Mouse (Mus musculus) heart, postnatal 0 days (tissue): Measurements from ENCODE around the gene Pfpl. TPM values are rescaled to one million over a fixed set of nuclear protein-coding genes. Genes with fewer than 3 reads are reported as not detected.

Experiments used
- ATAC-seq: fragments of 200-750 bp; cut with Nextera tagmentation; 2 replicates; pipeline ENCODE4 v1.8.0; 2017; ENCODE audit warnings: low read depth, moderate number of reproducible peaks, moderate library complexity; ENCODE audit not compliant: insufficient read depth
- DNase-seq: peaks from one replicate; pipeline ENCODE4 v3.0.0-alpha.2; 2016; ENCODE audit warnings: low spot score
- H3K27ac ChIP-seq: fragments of 300-500 bp; sonication (generic); 2 replicates; pipeline ENCODE4 v1.5.1; 2014; ENCODE audit warnings: low read depth, mild to moderate bottlenecking
- H3K27me3 ChIP-seq: fragments of 300-500 bp; sonication (generic); 2 replicates; pipeline ENCODE4 v1.6.1; 2014; ENCODE audit warnings: low read length, mixed read lengths; ENCODE audit not compliant: control insufficient read depth, insufficient read depth
- H3K36me3 ChIP-seq: fragments of 300-500 bp; sonication (generic); replicated peaks from 2 replicates; pipeline ENCODE4 v1.6.1; 2014; ENCODE audit warnings: low read length, mixed read lengths; ENCODE audit not compliant: control insufficient read depth, insufficient read depth
- H3K4me1 ChIP-seq: fragments of 300-500 bp; sonication (generic); 2 replicates; pipeline ENCODE4 v1.6.1; 2014; ENCODE audit warnings: antibody characterized with exemption; ENCODE audit not compliant: control insufficient read depth, insufficient read depth
- H3K4me2 ChIP-seq: fragments of 300-500 bp; sonication (generic); 2 replicates; pipeline ENCODE4 v1.6.1; 2014; ENCODE audit warnings: low read depth, mild to moderate bottlenecking, low read length, moderate library complexity
- H3K4me3 ChIP-seq: fragments of 300-500 bp; sonication (generic); 2 replicates; pipeline ENCODE4 v1.5.1; 2014; ENCODE audit warnings: low read depth, low read length
- H3K9ac ChIP-seq: fragments of 300-500 bp; sonication (generic); replicated peaks from 2 replicates; pipeline ENCODE4 v1.6.1; 2014; ENCODE audit warnings: low read depth, low read length, mixed read lengths
- H3K9me3 ChIP-seq: fragments of 300-500 bp; sonication (generic); replicated peaks from 2 replicates; pipeline ENCODE4 v1.6.1; 2016; ENCODE audit warnings: low read length; ENCODE audit not compliant: control insufficient read depth
- CTCF ChIP-seq: IDR thresholded peaks from 2 replicates; pipeline ENCODE4 v1.5.1; 2016; ENCODE audit warnings: antibody characterized with exemption, control low read depth, low read depth
- EP300 ChIP-seq: IDR thresholded peaks from 2 replicates; pipeline ENCODE4 v1.6.1; 2016; ENCODE audit warnings: antibody characterized with exemption, low read depth
- WGBS: fragments of 180-500 bp; shearing (Covaris S2); extraction: QIAGEN DNeasy Blood & Tissue Kit; methylation state at CpG from one replicate; pipeline ENCODE4 v1.1.7; 2014; 5-methylcytosine and 5-hydroxymethylcytosine counted together
- polyA plus RNA-seq: library from polyadenylated mRNA; unstranded; fragments of >200 nt; fragmentation: Nextera tagmentation; extraction: Ambion mirVana; gene quantifications from 2 replicates; pipeline ENCODE4 v1.2.1, GENCODE M21; 2015
- total RNA-seq: library from RNA; depleted of rRNA; stranded (reverse); fragments of >200 nt; gene quantifications from 2 replicates; pipeline ENCODE4 v1.2.3, GENCODE M21; 2014; ENCODE audit warnings: low replicate concordance

Pfpl gene
- total and polyA plus RNA-seq, 2 experiments from 2014 or later = not detected

DNA sequence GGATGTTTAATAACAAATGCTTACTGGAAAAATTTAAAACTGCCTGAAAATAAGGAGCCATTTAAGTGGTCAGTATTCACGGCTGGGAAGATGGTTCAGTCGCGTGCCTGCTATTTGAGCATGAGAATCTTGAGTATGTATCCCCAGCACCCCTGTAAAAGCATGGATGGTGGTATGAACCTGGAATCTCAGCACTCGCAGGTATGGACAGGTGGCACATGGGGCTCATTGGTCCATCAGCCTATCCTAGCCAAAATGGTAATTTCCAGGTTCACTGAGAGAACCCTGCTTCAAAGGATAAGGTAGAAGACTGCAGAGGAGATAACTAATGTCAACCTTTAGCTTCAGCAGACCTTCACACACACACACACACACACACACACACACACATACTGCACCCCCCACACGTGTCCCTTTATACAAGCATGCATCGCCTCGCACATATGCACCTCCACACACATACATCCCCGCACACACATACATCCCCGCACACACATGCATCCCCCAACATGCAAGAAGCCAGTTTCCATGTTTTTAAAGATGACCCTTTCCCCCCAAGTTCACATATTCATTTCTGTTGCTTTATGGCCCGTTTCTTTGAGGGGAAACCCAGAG lies 37.9 kb downstream of the Pfpl start:
- H3K27ac ChIP-seq = no peak overlapping the region
- no peaks in the 10 kb centered on the region for H3K4me1 ChIP-seq
- 90% methylated on average over 10 of the region's 10 CpGs for WGBS
- H3K36me3 ChIP-seq = no peaks in the 10 kb centered on the region
- DNase-seq (no peak), ATAC-seq (no peak)
- TF ChIP-seq EP300 (no peak), CTCF (no peak)
- no peak overlapping the region for H3K4me3 ChIP-seq
- no peak overlapping the region for H3K9ac ChIP-seq
- no peak overlapping the region for H3K4me2 ChIP-seq
- no peaks in the 10 kb centered on the region for H3K27me3 ChIP-seq
- no peaks in the 10 kb centered on the region for H3K9me3 ChIP-seq

DNA sequence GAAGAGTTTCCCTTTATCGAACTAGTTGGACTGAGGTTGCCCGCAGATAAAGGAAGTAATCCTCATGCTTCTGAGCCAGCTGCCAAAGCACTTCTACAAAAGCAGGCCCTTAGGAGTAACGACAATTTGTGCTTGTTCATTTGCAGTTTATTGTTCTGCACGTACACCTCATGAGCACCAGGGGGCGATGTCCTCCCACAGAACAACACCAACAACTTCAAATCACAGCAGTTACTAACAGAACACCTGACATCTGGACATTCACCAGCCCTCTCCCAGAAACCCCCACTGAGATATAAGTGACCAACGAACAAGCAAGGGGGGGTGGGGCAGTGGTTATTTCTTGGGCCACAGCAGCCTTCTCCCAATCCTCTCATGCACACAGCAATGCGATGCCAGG lies 38.5 kb downstream of the Pfpl start:
- no peaks in the 10 kb centered on the region for H3K36me3 ChIP-seq
- H3K9ac ChIP-seq = no peak overlapping the region
- H3K4me3 ChIP-seq = no peak overlapping the region
- ATAC-seq (peak; percentile 47; the same call in 1 of the 2 replicates), DNase-seq (peak; percentile 49)
- H3K27me3 ChIP-seq = no peaks in the 10 kb centered on the region
- TF ChIP-seq CTCF (peak; percentile 94), EP300 (no peak)
- H3K27ac ChIP-seq = no peak overlapping the region
- no peaks in the 10 kb centered on the region for H3K9me3 ChIP-seq
- 20% methylated on average over 7 of the region's 7 CpGs for WGBS
- H3K4me2 ChIP-seq = no peak overlapping the region
- H3K4me1 ChIP-seq = no peaks in the 10 kb centered on the region

DNA sequence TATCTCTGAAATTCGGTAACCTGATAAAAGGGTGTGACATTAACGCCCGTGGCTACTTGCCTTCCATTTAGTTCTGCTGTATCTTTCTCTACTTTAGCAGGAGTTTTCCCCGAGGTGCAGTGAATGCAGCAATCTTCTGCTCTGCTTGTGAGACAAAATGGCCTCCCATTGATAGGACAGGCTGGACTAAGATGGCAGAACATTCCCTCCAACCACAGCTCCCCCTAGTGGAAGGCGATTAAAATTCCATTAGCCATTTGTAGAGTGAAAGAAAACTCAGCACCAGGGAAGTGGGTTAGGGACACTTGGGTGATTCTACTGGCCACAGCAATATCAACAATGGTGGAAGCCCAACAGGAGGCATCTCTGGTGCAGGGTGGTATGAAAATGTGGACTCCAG lies 39.7 kb downstream of the Pfpl start:
- ATAC-seq (no peak), DNase-seq (peak; percentile 27)
- TF ChIP-seq EP300 (no peak), CTCF (peak; percentile 36)
- no peak overlapping the region for H3K27ac ChIP-seq
- no peaks in the 10 kb centered on the region for H3K4me1 ChIP-seq
- 75% methylated on average over 5 of the region's 5 CpGs for WGBS
- no peaks in the 10 kb centered on the region for H3K36me3 ChIP-seq
- H3K4me2 ChIP-seq = no peak overlapping the region
- no peaks in the 10 kb centered on the region for H3K27me3 ChIP-seq
- H3K4me3 ChIP-seq = no peak overlapping the region
- H3K9ac ChIP-seq = no peak overlapping the region
- H3K9me3 ChIP-seq = no peaks in the 10 kb centered on the region

DNA sequence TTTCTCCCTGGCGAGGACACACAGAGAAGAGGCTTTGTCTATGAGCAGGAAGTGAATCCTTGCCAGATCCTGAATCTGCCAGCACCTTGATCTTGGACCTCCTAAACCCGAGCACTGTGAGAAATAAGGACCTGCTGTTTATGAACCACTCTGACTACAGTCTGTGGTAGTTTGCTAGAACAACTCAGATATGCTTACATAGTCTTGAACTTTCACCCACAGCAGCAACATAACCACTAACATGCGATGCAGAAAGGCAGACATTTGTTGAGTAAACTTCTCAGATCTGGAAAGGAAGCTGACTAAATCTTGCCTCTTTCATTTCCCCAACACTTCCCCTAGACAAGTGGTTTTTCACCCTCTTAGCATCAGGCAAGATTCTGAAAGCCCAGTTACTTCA lies 44.2 kb downstream of the Pfpl start:
- no peak for ATAC-seq
- Histone ChIP-seq H3K4me2 (no peak overlapping the region), H3K9me3 (no peaks in the 10 kb centered on the region), H3K36me3 (no peaks in the 10 kb centered on the region), H3K27ac (no peak overlapping the region), H3K4me1 (peaks cover 4% of the 10 kb centered on the region), H3K27me3 (no peaks in the 10 kb centered on the region), H3K9ac (no peak overlapping the region), H3K4me3 (no peak overlapping the region)
- DNase-seq = no peak
- TF ChIP-seq CTCF (no peak), EP300 (no peak)
- 41% methylated on average over 3 of the region's 3 CpGs for WGBS

DNA sequence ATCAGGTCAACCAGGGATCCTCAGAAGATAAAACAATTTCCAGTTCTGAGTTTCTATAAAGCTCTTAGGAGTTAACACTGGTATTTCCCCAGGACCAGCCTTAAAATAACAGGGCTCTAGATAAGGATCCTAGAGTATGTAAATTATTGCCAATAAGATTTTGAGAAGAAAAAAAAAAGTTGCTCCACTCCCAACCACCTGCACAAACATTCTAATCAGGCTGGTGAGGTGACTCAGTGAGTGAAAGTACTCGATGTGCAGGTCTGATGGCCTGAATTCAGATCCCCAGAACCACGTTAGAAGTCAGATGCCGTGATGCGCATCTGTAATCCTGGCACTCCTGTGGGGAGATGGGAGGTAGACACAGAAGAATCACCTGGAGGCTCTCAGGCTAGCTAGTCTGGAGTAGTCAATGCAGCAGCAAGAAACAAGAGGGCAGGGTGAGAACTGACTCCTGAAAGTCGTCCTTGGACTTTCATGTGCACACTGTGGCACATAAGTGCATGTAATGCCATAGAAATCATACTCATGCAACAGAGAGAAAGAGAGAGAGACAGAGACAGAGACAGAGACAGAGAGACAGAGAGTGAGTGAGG lies 44.8 kb downstream of the Pfpl start:
- Histone ChIP-seq H3K4me1 (peaks cover 4% of the 10 kb centered on the region), H3K27me3 (no peaks in the 10 kb centered on the region), H3K9me3 (no peaks in the 10 kb centered on the region), H3K4me3 (no peak overlapping the region), H3K36me3 (no peaks in the 10 kb centered on the region), H3K27ac (no peak overlapping the region), H3K9ac (no peak overlapping the region), H3K4me2 (no peak overlapping the region)
- no peak for TF ChIP-seq EP300
- no peak for TF ChIP-seq CTCF
- ATAC-seq = no peak
- 64% methylated on average over 5 of the region's 5 CpGs for WGBS
- DNase-seq = no peak

DNA sequence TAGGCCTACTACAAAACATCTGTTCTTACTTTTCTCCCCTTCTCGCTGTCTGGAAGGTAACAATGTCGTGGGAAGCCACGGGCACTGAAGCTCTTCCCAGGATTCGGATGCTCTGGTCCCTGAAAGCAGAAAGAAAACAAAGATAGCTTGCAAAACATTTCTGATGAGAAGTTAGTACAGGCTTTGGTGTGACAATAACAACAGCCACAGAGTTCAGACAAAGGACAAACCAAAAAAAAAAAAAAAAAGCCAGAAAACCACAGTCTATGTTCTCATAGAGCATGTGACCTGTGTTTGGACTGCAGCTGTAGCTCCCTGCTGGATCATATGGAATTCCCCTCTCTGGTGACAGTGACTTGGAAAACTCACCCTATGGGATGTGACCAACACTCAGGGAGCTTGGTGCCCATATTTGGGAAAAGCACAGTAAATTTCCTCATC lies 45.5 kb downstream of the Pfpl start:
- H3K9me3 ChIP-seq = no peaks in the 10 kb centered on the region
- no peaks in the 10 kb centered on the region for H3K36me3 ChIP-seq
- H3K9ac ChIP-seq = no peak overlapping the region
- no peak overlapping the region for H3K4me3 ChIP-seq
- H3K27me3 ChIP-seq = no peaks in the 10 kb centered on the region
- H3K27ac ChIP-seq = no peak overlapping the region
- ATAC-seq (no peak), DNase-seq (no peak)
- H3K4me2 ChIP-seq = no peak overlapping the region
- no peak for TF ChIP-seq CTCF
- no peak for TF ChIP-seq EP300
- peaks cover 4% of the 10 kb centered on the region for H3K4me1 ChIP-seq
- WGBS = 68% methylated on average over 4 of the region's 4 CpGs
